Mouse (Mus musculus) urinary bladder, postnatal 4 days (tissue): Measurements from ENCODE around the gene Akap6.

ENCODE experiments used
- DNase-seq, 2 experiments: peaks; one replicate each; pipeline ENCODE4 v3.0.0; 2021 to 2022; ENCODE audit warnings: low spot score in 2 of 2

Gene Akap6

GRCm38 (mm10) chr12:52781066-52781465 lies 81.9 kb downstream of the Akap6 start:
- no peak for DNase-seq

- DNase-seq, result no peak
Observed at GRCm38 (mm10) chr12:52782902-52783441, 83.8 kb downstream of the Akap6 start.

- no peak for DNase-seq
Observed at GRCm38 (mm10) chr12:52785217-52785616, 86.0 kb downstream of the Akap6 start.

- peak in 1 of 2 experiments; percentile 21 for DNase-seq
Observed at GRCm38 (mm10) chr12:52790350-52790768, 91.2 kb downstream of the Akap6 start.

- DNase-seq, result no peak
Observed at GRCm38 (mm10) chr12:52794131-52794530, 94.9 kb downstream of the Akap6 start.

GRCm38 (mm10) chr12:52795551-52796470 lies 96.6 kb downstream of the Akap6 start:
- no peak for DNase-seq

GRCm38 (mm10) chr12:52796471-52796795 lies 97.2 kb downstream of the Akap6 start:
- DNase-seq, result no peak

GRCm38 (mm10) chr12:52799717-52800116 lies 100.5 kb downstream of the Akap6 start:
- no peak for DNase-seq

- DNase-seq, result no peak
Observed at GRCm38 (mm10) chr12:52806273-52806672, 107.1 kb downstream of the Akap6 start.

- DNase-seq, result peak in 1 of 2 experiments; percentile 22
Observed at GRCm38 (mm10) chr12:52818588-52818987, 119.4 kb downstream of the Akap6 start.

- no peak for DNase-seq
Observed at GRCm38 (mm10) chr12:52824774-52825173, 125.6 kb downstream of the Akap6 start.

- DNase-seq, result no peak
Observed at GRCm38 (mm10) chr12:52828944-52829736, 130.0 kb downstream of the Akap6 start.

- DNase-seq, result no peak
Observed at GRCm38 (mm10) chr12:52831782-52832181, 132.6 kb downstream of the Akap6 start.

- DNase-seq, result peak in 1 of 2 experiments; percentile 44
Observed at GRCm38 (mm10) chr12:52832230-52832629, 133.0 kb downstream of the Akap6 start.

- no peak for DNase-seq
Observed at GRCm38 (mm10) chr12:52833141-52833540, 134.0 kb downstream of the Akap6 start.

- no peak for DNase-seq
Observed at GRCm38 (mm10) chr12:52834074-52834473, 134.9 kb downstream of the Akap6 start.

- no peak for DNase-seq
Observed at GRCm38 (mm10) chr12:52834781-52835279, 135.6 kb downstream of the Akap6 start.

- DNase-seq, result no peak
Observed at GRCm38 (mm10) chr12:52835291-52835742, 136.1 kb downstream of the Akap6 start.

GRCm38 (mm10) chr12:52835914-52836546 lies 136.8 kb downstream of the Akap6 start:
- no peak for DNase-seq

GRCm38 (mm10) chr12:52845982-52846381 lies 146.8 kb downstream of the Akap6 start:
- DNase-seq, result no peak

GRCm38 (mm10) chr12:52847020-52847419 lies 147.8 kb downstream of the Akap6 start:
- DNase-seq, result no peak
